In genomic region chr4:150495568-150495967, GRCm38 (mm10) we compare ENCODE assay signal across 15 mouse cellular contexts.
A peak's percentile ranks its signal among the peaks of the same experiment; 100 is the strongest.
DNase-seq lines count a peak whose midpoint lies in the region; ATAC-seq lines count a peak whose summit lies in the region.
"Had no signal": no experiment of that assay in that cellular context is flagged by ENCODE, and none has a peak within 500 bp of the region (broad histone marks: within the 10 kb centered on the region; RNA-seq: fewer than 3 reads in every experiment).

No protein-coding gene starts in this region.

- H3K4me2 ChIP-seq in heart, embryonic 15.5 days, result no peak overlapping the region
- H3K4me2 ChIP-seq: lung, embryonic 15.5 days; midbrain, embryonic 12.5 days had no signal

- no peaks in the 10 kb centered on the region for H3K27me3 ChIP-seq in heart, embryonic 15.5 days
- H3K27me3 ChIP-seq: lung, embryonic 15.5 days; midbrain, embryonic 12.5 days had no signal

- 70% methylated on average over 2 of the region's 2 CpGs for WGBS in heart, embryonic 15.5 days

- H3K27ac ChIP-seq in heart, embryonic 15.5 days, result peak overlapping the region; percentile 67
- H3K27ac ChIP-seq: lung, embryonic 15.5 days; midbrain, embryonic 12.5 days had no signal

- no peak overlapping the region for H3K9ac ChIP-seq in heart, embryonic 15.5 days
- H3K9ac ChIP-seq: lung, embryonic 15.5 days; midbrain, embryonic 12.5 days had no signal

- ATAC-seq in heart, embryonic 15.5 days (replicated peaks; ENCODE audit: insufficient number of reproducible peaks, insufficient read depth, low FRiP score, low read depth), result no peak
- peak; percentile 85 for ATAC-seq in monocyte, adult 5-6 weeks (replicated peaks; ENCODE audit: insufficient number of reproducible peaks, low FRiP score, low TSS enrichment, poor library complexity, severe bottlenecking)
- ATAC-seq: activated CD4-positive, CD25-positive, alpha-beta regulatory T cell, adult 4 months had no signal

- H3K4me1 ChIP-seq in heart, embryonic 15.5 days (replicated peaks), result peaks cover 28% of the 10 kb centered on the region
- H3K4me1 ChIP-seq: lung, embryonic 15.5 days had no signal

- H3K36me3 ChIP-seq in heart, embryonic 15.5 days, result no peaks in the 10 kb centered on the region

- DNase-seq in gastrocnemius, adult 18-20 months (ENCODE audit: low spot score), result peak; percentile 45
- no peak for DNase-seq in gastrocnemius, postnatal 10 days
- DNase-seq in lung, postnatal 10 days, result peak; percentile 18
- no peak for DNase-seq in lung, adult 18-20 months
- no peak for DNase-seq in yolk sac, embryonic 10.5 days (ENCODE audit: low spot score)
- DNase-seq in MN1 (ENCODE audit: low spot score), result no peak
- DNase-seq: cerebellum, adult 11-12 months; kidney, adult 11 months; thymus, postnatal 4 days had no signal

- no peak overlapping the region for H3K4me3 ChIP-seq in heart, embryonic 15.5 days
- H3K4me3 ChIP-seq: erythroblast, embryonic 14.5 days; lung, embryonic 15.5 days; midbrain, embryonic 12.5 days had no signal

- no peaks in the 10 kb centered on the region for H3K9me3 ChIP-seq in heart, embryonic 15.5 days (replicated peaks)
- H3K9me3 ChIP-seq: lung, embryonic 15.5 days; midbrain, embryonic 12.5 days had no signal

Comparison
In these comparisons a context has a peak if more than half of its experiments do, and no peak if none do; other contexts are left out.
1. DNase-seq: peak in gastrocnemius, adult 18-20 months (single experiment) and lung, postnatal 10 days (single experiment); none in gastrocnemius, postnatal 10 days (single experiment), lung, adult 18-20 months (0 of 2), yolk sac, embryonic 10.5 days (single experiment) and MN1 (single experiment).